ENCODE assay signal across 8 mouse cellular contexts in the genomic region with DNA sequence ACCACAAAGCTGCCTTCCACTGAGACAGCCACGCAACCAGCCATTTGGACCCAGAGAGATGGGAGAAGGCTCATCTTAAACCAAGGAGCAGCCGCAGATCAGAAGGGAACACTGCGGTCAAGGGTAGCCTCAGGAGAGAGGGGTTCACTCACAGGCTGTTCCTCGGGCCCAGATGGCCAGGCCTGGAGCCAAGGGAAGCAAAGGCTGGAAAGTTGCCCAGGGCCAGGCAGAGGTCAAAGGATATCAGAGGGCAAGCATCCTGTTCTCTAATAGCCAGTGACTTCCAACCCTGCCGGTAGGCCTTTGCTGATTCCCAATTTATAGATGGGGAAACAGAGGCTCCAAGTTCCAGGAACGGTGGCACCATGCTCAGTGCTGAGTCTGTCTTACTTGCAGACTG. TPM values are rescaled to one million over a fixed set of nuclear protein-coding genes. Genes with fewer than 3 reads are reported as not detected.
A peak's percentile ranks its signal among the peaks of the same experiment; 100 is the strongest.
DNase-seq lines count a peak whose midpoint lies in the region; ATAC-seq lines count a peak whose summit lies in the region.

No protein-coding gene starts in this region.

- H3K36me3 ChIP-seq in heart, embryonic 16.5 days (ENCODE audit: control insufficient read depth, insufficient read depth), result peaks cover 21% of the 10 kb centered on the region
- H3K36me3 ChIP-seq in limb, embryonic 13.5 days, result peaks cover 23% of the 10 kb centered on the region
- H3K36me3 ChIP-seq in midbrain, embryonic 15.5 days (replicated peaks), result peaks cover 15% of the 10 kb centered on the region; the same call in 1 of the 2 replicates
- H3K36me3 ChIP-seq in forebrain, embryonic 12.5 days (replicated peaks), result peaks cover 15% of the 10 kb centered on the region; the same call in 1 of the 2 replicates

- H3K27me3 ChIP-seq in heart, embryonic 16.5 days (ENCODE audit: control insufficient read depth, insufficient read depth, low read length), result no peaks in the 10 kb centered on the region
- no peaks in the 10 kb centered on the region for H3K27me3 ChIP-seq in limb, embryonic 13.5 days
- H3K27me3 ChIP-seq in midbrain, embryonic 15.5 days (replicated peaks), result no peaks in the 10 kb centered on the region
- H3K27me3 ChIP-seq in forebrain, embryonic 12.5 days, result peaks cover 3% of the 10 kb centered on the region; the same call in 1 of the 2 replicates

- H3K4me1 ChIP-seq in heart, embryonic 16.5 days (ENCODE audit: control insufficient read depth, insufficient read depth, low read length), result peaks cover 71% of the 10 kb centered on the region
- H3K4me1 ChIP-seq in limb, embryonic 13.5 days, result peaks cover 26% of the 10 kb centered on the region
- H3K4me1 ChIP-seq in midbrain, embryonic 15.5 days, result peaks cover 16% of the 10 kb centered on the region
- H3K4me1 ChIP-seq in forebrain, embryonic 12.5 days, result peaks cover 13% of the 10 kb centered on the region; the same call in 1 of the 2 replicates

- peak overlapping the region; percentile 59 for H3K4me2 ChIP-seq in heart, embryonic 16.5 days (ENCODE audit: low read depth, low read length)
- no peak overlapping the region for H3K4me2 ChIP-seq in limb, embryonic 13.5 days (replicated peaks)
- no peak overlapping the region for H3K4me2 ChIP-seq in midbrain, embryonic 15.5 days
- H3K4me2 ChIP-seq in forebrain, embryonic 12.5 days, result no peak overlapping the region

- peak; percentile 82 for DNase-seq in adrenal gland, adult 2 months
- DNase-seq in cerebellum, postnatal 14 days, result peak; percentile 56 to 58
- DNase-seq in right cerebral cortex, postnatal 14 days, result no peak
- no peak for DNase-seq in c-Kit-positive CD71-positive TER-119-positive erythroid progenitor cells, embryonic 14.5 days (ENCODE audit: low spot score)

- H3K9ac ChIP-seq in heart, embryonic 16.5 days (ENCODE audit: low read length), result peak overlapping the region; percentile 66
- H3K9ac ChIP-seq in limb, embryonic 13.5 days, result no peak overlapping the region
- no peak overlapping the region for H3K9ac ChIP-seq in midbrain, embryonic 15.5 days
- H3K9ac ChIP-seq in forebrain, embryonic 12.5 days, result no peak overlapping the region

- H3K9me3 ChIP-seq in heart, embryonic 16.5 days (replicated peaks; ENCODE audit: control insufficient read depth, low read length), result no peaks in the 10 kb centered on the region
- no peaks in the 10 kb centered on the region for H3K9me3 ChIP-seq in limb, embryonic 13.5 days
- no peaks in the 10 kb centered on the region for H3K9me3 ChIP-seq in midbrain, embryonic 15.5 days
- H3K9me3 ChIP-seq in forebrain, embryonic 12.5 days, result no peaks in the 10 kb centered on the region

- H3K4me3 ChIP-seq in heart, embryonic 16.5 days (ENCODE audit: low read length), result peak overlapping the region; percentile 3; the same call in 1 of the 2 replicates
- no peak overlapping the region for H3K4me3 ChIP-seq in limb, embryonic 13.5 days
- no peak overlapping the region for H3K4me3 ChIP-seq in midbrain, embryonic 15.5 days
- H3K4me3 ChIP-seq in forebrain, embryonic 12.5 days (replicated peaks), result no peak overlapping the region

- 38% methylated on average over 6 of the region's 6 CpGs for WGBS in heart, embryonic 16.5 days
- 72% methylated on average over 6 of the region's 6 CpGs for WGBS in limb, embryonic 13.5 days
- WGBS in midbrain, embryonic 15.5 days, result 90% methylated on average over 6 of the region's 6 CpGs
- WGBS in forebrain, embryonic 12.5 days, result 93% methylated on average over 6 of the region's 6 CpGs

- no peak for ATAC-seq in heart, embryonic 16.5 days (replicated peaks; ENCODE audit: extremely low read depth, insufficient read depth, low FRiP score)
- ATAC-seq in limb, embryonic 13.5 days (ENCODE audit: low FRiP score, low read depth), result no peak
- ATAC-seq in midbrain, embryonic 15.5 days (replicated peaks), result no peak
- ATAC-seq in forebrain, embryonic 12.5 days (ENCODE audit: low FRiP score), result no peak

- H3K27ac ChIP-seq in heart, embryonic 16.5 days (ENCODE audit: low read length), result peak overlapping the region; percentile 94
- peak overlapping the region; percentile 49 for H3K27ac ChIP-seq in limb, embryonic 13.5 days
- H3K27ac ChIP-seq in midbrain, embryonic 15.5 days, result no peak overlapping the region
- H3K27ac ChIP-seq in forebrain, embryonic 12.5 days, result no peak overlapping the region

RNA-seq across cellular contexts. Expression of a gene that starts 9.0 kb away (rescaled TPM):
- 10 to 100 TPM; 67.0 to 94.3 TPM for total RNA-seq in adrenal gland, adult 2 months (2021)
- 275 and 284 TPM in 2 replicates for polyA plus RNA-seq in adrenal gland, adult 2 months (2012; rRNA removed)
- polyA plus RNA-seq in heart, embryonic 16.5 days (2015; fragmentation: Nextera tagmentation; extraction: Ambion mirVana), result 140 and 155 TPM in 2 replicates
- 62.7 and 73.6 TPM in 2 replicates for polyA plus RNA-seq in limb, embryonic 13.5 days (2015; fragmentation: Nextera tagmentation; extraction: Ambion mirVana)
- 104 and 105 TPM in 2 replicates for polyA plus RNA-seq in midbrain, embryonic 15.5 days (2015; fragmentation: Nextera tagmentation; extraction: Ambion mirVana)
- 37.6 and 40.5 TPM in 2 replicates for polyA plus RNA-seq in forebrain, embryonic 12.5 days (2016; fragmentation: Nextera tagmentation; extraction: Ambion mirVana)

RNA-seq across cellular contexts. Expression of a gene that starts 26.0 kb away (rescaled TPM):
- total RNA-seq in adrenal gland, adult 2 months (2021), result 10 to 100 TPM; 20.3 to 40.8 TPM
- polyA plus RNA-seq in adrenal gland, adult 2 months (2012; rRNA removed), result 76.3 and 107 TPM in 2 replicates
- 50.8 and 52.6 TPM in 2 replicates for polyA plus RNA-seq in heart, embryonic 16.5 days (2015; fragmentation: Nextera tagmentation; extraction: Ambion mirVana)
- polyA plus RNA-seq in limb, embryonic 13.5 days (2015; fragmentation: Nextera tagmentation; extraction: Ambion mirVana), result 77.1 and 81.9 TPM in 2 replicates
- polyA plus RNA-seq in midbrain, embryonic 15.5 days (2015; fragmentation: Nextera tagmentation; extraction: Ambion mirVana), result 20.3 and 21.2 TPM in 2 replicates
- polyA plus RNA-seq in forebrain, embryonic 12.5 days (2016; fragmentation: Nextera tagmentation; extraction: Ambion mirVana), result 15.9 and 18.9 TPM in 2 replicates

RNA-seq across cellular contexts. Expression of a gene that starts 26.9 kb away (rescaled TPM):
- total RNA-seq in adrenal gland, adult 2 months (2021), result 10 to 100 TPM; 12.5 to 25.8 TPM
- 42.1 and 57.5 TPM in 2 replicates for polyA plus RNA-seq in adrenal gland, adult 2 months (2012; rRNA removed)
- polyA plus RNA-seq in heart, embryonic 16.5 days (2015; fragmentation: Nextera tagmentation; extraction: Ambion mirVana), result 89.4 and 98.0 TPM in 2 replicates
- polyA plus RNA-seq in limb, embryonic 13.5 days (2015; fragmentation: Nextera tagmentation; extraction: Ambion mirVana), result 169 and 170 TPM in 2 replicates
- 23.3 and 27.5 TPM in 2 replicates for polyA plus RNA-seq in midbrain, embryonic 15.5 days (2015; fragmentation: Nextera tagmentation; extraction: Ambion mirVana)
- polyA plus RNA-seq in forebrain, embryonic 12.5 days (2016; fragmentation: Nextera tagmentation; extraction: Ambion mirVana), result 27.0 and 32.1 TPM in 2 replicates

RNA-seq across cellular contexts. Expression of a gene that starts 32.7 kb away (rescaled TPM):
- total RNA-seq in adrenal gland, adult 2 months (2021), result 10 to 100 TPM; 34.6 to 62.1 TPM
- 28.5 and 32.8 TPM in 2 replicates for polyA plus RNA-seq in adrenal gland, adult 2 months (2012; rRNA removed)
- 5.6 and 5.8 TPM in 2 replicates for polyA plus RNA-seq in heart, embryonic 16.5 days (2015; fragmentation: Nextera tagmentation; extraction: Ambion mirVana)
- polyA plus RNA-seq in limb, embryonic 13.5 days (2015; fragmentation: Nextera tagmentation; extraction: Ambion mirVana), result 2.8 and 3.2 TPM in 2 replicates
- 315 and 316 TPM in 2 replicates for polyA plus RNA-seq in midbrain, embryonic 15.5 days (2015; fragmentation: Nextera tagmentation; extraction: Ambion mirVana)
- polyA plus RNA-seq in forebrain, embryonic 12.5 days (2016; fragmentation: Nextera tagmentation; extraction: Ambion mirVana), result 96.3 and 116 TPM in 2 replicates

RNA-seq across cellular contexts. Expression of a gene that starts 53.0 kb away (rescaled TPM):
- 10 to 100 TPM; 54.3 to 58.7 TPM for total RNA-seq in adrenal gland, adult 2 months (2021)
- polyA plus RNA-seq in adrenal gland, adult 2 months (2012; rRNA removed), result 43.0 and 46.0 TPM in 2 replicates
- polyA plus RNA-seq in heart, embryonic 16.5 days (2015; fragmentation: Nextera tagmentation; extraction: Ambion mirVana), result 107 and 110 TPM in 2 replicates
- polyA plus RNA-seq in limb, embryonic 13.5 days (2015; fragmentation: Nextera tagmentation; extraction: Ambion mirVana), result 176 and 181 TPM in 2 replicates
- polyA plus RNA-seq in midbrain, embryonic 15.5 days (2015; fragmentation: Nextera tagmentation; extraction: Ambion mirVana), result 115 and 116 TPM in 2 replicates
- 106 and 111 TPM in 2 replicates for polyA plus RNA-seq in forebrain, embryonic 12.5 days (2016; fragmentation: Nextera tagmentation; extraction: Ambion mirVana)

Comparison
In these comparisons a context has a peak if more than half of its experiments do, and no peak if none do; other contexts are left out.
1. DNase-seq: peak in adrenal gland, adult 2 months (single experiment) and cerebellum, postnatal 14 days (2 of 2); none in right cerebral cortex, postnatal 14 days (single experiment) and c-Kit-positive CD71-positive TER-119-positive erythroid progenitor cells, embryonic 14.5 days (single experiment).
2. H3K27ac ChIP-seq: peak in heart, embryonic 16.5 days (single experiment) and limb, embryonic 13.5 days (single experiment); none in midbrain, embryonic 15.5 days (single experiment) and forebrain, embryonic 12.5 days (single experiment).